Mouse (Mus musculus) lung, postnatal 25 days (tissue): ENCODE results near the gene Fam76a.

Source experiments
- DNase-seq: peaks from one replicate; pipeline ENCODE4 v3.0.0; 2022; ENCODE audit warnings: low spot score

Fam76a gene

DNA sequence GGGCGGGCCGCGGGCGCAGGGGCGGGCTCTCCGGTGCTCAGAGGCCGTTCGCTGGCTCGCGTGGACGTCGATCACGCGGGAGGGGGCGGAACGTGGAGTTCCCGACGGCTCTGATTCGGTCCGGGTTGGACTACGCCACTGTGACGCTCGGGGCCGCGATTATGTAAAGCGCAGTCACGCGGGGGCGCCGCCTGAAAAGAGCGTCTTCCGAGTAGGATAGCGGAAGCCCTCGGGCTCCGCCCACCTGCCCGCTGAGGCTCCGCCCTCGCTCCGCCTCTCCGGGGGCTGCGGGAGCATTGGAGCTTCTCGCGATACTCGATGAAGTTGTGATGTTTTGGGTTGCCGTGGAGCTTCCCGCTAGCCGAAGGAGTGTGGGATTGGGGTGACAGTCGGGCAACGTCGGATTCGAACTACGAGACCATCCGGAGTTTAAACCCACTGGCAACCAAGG is at the start of gene Fam76a:
Gene Fam76a, minus strand, starts transcription at position 1 of the 451 bp plus-strand sequence.
- DNase-seq, result peak; percentile 100

DNA sequence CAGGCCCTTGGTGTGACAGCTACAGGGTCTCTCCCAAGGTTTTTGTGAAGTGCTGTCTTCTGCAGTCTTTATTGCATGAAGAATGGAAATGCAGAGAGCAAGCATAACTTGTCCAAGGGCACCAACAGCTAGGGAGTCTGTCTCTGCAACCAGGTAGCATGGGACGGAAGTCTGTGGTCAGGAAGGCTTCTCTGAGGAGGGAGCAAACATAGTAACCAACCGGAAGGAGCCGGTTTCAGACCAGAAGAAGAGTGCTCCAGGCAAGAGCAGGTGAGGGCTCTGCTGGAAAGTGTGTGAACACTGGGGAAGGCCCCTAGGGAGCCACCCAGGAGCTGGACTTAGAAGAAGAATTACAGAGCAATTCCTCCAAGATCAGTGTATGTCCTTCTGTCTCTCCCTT is 49.7 kb upstream of the Fam76a start:
- DNase-seq, result no peak

DNA sequence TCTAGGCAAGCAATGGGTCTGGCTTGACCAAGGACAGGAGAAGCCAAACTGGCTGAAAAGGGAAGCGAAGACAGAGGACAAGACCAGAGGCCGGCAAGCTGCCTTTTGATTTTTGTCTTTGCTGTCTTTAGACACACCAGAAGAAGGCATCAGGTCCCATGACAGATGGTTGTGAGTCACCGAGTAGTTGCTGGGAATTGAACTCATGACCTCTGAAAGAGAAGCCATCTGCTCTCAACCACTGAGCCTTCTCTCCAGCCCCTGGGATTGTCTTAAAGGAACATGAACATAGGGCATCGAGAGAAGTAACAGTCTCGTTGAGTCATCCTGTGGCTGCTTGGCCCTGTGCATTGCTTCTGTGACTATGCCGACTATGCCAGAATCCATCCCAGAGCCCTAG is 49.2 kb upstream of the Fam76a start:
- DNase-seq, result no peak

DNA sequence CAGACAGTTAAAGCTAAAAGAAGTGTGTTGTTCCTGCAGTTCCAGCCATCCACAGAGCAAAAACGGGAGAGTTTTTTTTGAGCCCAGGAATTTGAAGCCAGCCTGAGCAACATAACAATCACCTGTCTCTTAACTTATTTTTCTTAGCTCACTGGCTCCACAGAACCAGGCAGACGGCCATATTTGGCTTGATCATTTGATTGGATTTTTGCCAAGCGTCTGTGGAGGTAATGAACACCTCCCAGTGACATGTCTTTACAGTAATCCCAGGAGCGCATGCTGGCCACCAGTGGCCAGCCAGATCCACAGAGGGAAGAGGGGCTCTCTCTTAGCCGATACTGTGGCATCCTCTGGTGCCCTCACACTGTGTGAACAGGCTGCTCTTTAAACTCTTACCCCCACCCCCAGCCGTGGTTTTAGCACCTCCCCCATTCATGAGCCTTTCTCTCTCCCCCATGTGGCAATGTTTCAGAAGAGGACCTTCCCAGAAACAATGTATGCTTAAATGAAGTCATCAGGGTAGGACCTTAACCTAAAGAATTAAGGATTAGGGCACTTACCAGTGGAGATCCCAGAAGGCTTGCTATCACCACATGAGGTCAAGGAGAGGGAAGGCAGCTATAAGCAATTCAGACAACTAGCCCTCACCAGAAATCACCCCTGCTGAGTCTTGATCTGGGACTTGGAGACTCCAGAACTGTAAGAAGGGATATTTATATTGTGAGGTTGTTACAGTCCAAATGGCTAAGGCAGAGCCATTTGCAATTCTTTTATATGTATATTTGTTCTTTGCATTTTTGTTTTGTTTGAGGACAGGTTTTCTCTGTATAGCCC is 46.0 kb upstream of the Fam76a start:
- no peak for DNase-seq

DNA sequence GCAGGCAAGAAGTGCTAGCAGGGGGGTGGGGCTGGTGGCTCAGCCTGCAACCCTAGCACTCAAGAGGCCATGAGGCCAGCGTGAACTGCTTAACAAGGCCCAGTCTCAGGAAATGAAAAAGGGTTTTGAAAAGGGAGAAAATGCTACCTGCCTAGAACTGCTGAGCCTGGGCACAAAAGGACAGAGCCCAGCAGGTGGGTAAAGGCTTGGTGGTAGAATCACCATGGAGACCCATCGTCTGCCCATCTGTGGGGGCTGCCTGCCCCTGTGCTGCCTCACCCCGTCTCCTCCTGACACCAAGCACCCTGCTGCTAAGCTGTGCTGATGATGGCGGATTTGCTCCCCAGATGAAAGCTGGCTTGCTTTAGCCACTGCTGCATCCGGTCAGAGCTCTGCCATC is 42.1 kb upstream of the Fam76a start:
- DNase-seq, result no peak

DNA sequence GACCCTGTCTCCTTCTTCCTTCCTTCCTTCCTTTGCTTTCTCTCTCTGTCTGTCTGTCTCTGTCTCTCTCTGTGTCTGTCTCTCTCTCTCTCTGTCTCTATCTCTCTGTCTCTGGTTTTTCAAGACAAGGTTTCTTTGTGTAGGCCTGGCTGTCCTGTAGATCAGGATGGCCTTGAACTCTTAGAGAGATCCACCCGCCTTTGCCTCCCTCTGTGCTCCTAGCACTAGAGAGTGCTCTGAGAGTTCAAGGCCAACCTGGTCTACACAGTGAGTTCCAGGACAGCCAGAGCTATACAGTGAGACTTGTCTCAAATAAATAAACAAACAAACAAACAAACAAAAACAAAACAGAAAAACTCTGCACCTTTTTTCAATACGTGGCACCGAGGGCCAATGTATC is 41.7 kb upstream of the Fam76a start:
- no peak for DNase-seq

DNA sequence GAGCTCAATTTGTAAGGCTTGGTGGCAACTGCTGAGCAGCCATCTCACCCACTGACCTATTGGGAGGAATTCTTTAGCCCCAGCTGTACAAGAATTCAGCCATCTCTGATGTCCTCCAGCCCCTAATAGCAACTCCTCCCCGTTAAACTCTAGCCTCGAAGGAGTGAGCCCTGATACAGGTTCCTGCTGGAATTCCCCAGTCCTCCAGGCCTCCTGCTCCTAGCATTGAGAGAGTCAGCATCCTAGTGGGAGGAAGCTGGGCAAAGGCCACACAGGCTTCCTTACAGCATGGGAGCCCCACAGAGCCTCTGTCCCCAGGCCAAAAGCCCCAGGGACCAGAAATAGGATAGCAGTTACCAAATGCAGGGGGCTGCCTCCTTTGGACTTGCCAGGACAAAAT is 41.1 kb upstream of the Fam76a start:
- DNase-seq, result no peak

DNA sequence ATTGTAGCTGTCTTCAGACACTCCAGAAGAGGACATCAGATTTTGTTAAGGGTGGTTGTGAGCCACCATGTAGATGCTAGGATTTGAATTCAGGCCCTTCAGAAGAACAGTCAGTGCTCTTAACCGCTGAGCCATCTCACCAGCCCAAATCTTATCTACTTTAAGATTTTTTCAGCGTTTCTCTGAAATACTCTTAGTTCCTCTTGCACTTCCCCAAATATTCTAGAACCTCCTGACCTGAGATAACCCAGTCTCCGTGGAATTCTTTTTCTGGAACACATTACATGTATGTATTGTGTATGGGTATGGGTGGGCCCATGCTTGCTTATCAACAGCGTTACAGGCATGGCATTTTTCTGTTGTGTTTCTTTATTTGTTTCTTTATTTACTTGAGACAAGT is 40.3 kb upstream of the Fam76a start:
- DNase-seq, result no peak

DNA sequence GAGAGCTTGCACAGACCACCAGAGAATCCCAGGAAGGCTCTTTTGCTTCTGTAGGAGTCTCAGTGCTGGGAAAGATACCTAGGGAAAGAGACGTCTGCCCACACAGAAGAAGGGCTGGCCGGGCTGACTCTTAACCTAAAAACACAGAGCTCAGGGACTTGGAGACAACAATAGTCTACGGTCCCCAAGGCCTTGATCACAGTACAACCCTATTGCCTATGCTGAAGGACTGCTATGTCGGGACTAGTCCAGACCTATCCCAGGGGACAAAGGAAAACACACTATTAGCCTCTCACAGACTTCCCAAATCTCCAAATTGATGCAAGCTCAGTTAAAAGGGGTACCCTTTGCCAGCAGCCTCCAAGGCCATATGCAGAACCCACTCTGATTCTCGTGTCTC is 39.5 kb upstream of the Fam76a start:
- no peak for DNase-seq

DNA sequence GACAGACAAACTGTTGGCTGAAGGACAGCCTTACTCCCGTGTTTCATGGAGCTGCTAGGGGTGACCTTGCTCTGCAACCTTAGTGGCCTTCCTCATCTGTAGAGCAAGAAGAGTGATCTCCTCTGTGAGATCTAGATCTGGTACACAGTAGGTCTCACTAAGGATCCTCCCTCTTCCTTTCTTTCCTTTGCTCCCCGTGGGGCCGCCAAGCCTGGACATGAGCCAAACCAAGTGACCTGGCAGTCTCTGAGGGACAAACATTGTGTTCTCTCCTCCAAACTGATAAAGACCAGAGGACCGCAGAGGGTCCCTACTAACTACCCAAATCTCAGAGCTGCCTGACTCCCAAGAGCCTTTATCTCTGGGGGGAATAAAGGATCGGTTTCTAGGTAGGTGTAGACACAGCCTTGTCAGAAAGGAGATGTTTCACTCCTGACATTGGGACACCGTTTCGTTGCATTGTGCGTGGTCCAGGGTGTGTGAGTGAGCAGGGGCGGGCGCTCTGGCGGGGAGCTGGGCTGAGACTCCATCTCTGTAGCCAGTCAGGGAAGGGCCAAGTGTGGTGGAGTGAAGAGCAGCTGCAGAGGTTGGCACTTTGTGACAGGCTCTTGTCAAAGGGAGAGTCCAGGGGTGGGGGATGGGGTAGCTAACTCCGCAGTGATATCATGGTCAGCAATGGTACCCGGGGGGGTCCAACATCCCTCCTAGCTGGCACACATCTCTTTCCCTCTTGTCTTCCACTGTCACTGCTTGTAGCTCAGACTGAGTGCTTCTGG is 38.7 kb upstream of the Fam76a start:
- DNase-seq, result peak; percentile 46

DNA sequence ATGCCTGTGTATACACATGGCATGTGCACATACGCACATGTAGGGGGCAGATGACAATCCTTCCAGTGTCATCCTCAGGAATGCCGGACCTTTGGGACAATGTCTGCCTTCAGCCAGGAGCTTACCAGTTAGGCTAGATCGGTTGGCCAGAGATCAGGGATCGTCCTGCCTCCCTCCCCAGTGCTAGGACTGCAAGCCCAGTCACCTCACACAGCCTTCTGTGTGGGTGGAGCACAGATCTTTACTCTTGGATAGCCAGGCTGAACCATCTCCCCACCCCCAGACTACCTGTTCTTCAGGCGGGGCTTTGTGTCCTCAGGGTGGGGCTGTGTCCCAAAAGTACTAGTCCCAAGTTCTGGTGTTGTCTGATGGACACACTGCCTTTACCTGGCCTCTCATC is 38.0 kb upstream of the Fam76a start:
- DNase-seq, result no peak

DNA sequence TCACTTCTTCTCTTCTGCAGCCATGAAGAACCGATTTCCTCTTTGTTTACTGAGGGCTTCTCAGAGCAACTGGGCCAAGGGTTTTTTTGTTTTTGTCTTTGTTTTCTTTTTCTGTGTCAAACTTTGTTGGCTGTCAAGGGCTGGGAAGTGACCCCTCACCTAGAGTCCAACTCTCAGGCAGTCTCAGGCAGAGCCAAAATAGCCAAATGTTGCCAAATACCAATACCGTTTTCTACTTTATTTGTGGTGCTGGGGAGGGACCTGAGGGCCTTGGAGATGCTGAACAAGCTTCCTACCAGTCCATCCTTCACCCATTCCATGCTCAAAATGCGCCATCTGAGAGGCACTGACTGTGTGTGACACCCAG is 37.3 kb upstream of the Fam76a start:
- no peak for DNase-seq

DNA sequence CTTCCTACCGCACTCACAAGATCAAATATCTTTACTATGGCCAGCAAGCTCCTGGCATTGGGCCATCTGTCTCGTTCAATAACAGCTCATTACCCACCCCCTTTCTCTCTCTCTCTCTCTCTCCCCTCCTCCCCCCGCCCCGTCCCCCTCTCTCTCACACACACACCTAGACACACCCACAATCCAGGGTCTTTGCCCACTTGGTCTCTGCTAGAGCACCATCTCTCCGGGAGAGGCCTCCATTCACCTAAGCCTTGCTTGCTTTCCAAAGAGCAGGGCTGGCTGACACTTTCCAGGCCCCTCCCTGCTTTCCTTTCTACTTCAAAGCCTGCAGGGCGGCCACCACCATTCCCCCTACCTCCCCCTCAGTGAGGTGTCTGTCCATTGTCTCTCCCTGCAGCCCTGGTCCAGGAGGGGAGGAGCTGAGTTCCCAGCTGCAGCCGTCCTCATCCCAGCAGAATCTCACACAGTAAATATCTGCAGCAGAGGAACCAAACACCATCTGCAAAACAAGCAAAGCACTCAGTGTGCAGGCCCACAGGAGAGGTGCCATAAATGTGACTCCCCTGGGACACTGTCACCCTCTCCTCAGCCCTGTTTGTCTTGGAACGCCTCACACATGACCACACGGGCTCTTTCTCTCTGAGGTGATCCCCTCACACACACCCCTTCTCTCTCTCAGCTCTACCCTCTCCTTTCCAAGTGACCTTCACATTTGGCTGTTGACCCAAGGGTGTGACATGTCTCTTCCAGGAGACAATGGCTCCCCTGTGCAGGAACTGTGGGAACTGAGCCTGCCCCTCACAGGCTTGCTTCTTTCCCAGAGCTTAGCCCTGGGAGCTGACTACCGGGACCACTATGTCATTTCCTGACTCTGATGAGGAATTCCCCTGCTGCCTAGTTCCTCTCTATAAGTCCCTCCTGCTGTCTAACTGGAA is 36.7 kb upstream of the Fam76a start:
- DNase-seq, result peak; percentile 35

DNA sequence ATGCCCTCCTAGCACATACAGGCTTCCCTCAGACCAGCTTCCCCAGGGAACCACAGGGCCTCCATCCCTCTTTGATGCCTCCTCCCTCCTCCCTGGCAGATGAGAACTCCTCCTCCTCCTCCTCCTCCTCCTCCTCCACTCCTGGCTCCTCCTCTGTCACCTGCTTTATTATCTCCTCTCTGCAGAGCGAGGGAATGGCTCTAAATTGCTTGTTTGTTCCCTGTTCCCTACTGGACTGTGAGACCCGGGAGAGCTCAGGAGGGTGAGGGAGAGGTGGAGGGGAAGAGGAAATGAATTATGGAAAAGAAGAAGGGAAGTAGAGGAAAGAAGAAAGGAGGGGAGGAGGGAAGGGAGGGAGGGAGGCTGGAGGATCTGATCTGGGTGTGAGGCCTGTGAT is 33.0 kb upstream of the Fam76a start:
- no peak for DNase-seq

DNA sequence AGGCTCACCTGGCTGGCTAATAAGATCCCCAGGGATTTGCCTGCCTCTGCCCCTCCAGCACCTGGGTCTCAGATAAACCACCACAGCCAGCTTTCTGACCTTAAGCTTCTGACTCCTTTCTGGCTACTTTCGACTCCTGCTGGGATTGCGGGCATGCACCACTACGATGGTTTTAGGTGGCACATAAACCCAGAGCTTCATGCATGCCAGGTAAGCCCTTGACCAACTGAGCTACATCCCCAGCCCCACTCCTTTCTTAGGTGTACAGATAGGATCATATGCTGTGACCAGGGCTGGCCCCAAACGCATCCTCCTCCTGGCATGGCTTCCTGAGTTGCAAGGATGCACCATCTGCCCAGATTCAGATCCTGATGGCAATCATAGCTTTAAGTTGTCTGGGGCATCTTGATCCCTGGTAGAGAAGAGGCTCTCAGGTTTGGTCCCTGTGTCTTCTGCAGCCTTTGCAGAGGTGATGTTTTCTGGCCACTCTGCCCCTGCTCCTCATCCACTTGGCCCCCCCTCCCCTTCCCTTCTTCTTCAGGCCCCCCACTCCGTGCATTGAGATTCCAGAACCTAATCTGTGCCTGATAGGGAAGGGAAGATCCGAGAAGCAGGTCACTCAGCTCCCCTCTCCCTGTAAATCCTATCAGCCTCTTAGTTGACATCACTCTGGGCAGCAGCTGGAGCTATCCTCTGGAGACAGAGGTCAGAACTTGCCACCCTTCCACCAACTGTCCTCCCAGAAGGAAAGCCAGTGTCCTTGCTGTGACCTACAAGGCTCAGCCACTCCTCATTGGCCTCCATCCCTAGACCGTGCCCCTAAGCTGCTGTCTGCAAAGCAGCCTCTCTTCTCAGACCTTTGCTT is 32.4 kb upstream of the Fam76a start:
- no peak for DNase-seq

DNA sequence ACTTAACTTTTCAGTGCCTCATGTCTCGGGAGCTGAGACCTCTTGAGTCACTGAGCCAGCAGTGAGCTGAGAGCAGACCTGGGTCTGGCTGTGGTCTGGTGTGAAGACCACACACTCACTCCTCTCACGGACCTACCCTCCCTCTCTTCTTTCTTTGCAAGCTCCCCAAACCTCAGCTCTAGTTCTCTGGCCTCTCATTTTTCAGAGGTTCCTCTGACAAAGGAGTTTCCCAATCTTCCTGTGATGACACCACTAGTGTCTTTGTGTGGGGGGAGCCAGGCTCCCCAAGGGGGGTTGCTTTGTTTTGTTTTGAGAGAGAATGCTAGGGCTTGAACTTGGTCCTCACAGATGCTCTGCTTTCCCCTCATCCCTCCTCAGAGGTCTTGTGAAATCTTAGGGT is 28.6 kb upstream of the Fam76a start:
- DNase-seq, result no peak

DNA sequence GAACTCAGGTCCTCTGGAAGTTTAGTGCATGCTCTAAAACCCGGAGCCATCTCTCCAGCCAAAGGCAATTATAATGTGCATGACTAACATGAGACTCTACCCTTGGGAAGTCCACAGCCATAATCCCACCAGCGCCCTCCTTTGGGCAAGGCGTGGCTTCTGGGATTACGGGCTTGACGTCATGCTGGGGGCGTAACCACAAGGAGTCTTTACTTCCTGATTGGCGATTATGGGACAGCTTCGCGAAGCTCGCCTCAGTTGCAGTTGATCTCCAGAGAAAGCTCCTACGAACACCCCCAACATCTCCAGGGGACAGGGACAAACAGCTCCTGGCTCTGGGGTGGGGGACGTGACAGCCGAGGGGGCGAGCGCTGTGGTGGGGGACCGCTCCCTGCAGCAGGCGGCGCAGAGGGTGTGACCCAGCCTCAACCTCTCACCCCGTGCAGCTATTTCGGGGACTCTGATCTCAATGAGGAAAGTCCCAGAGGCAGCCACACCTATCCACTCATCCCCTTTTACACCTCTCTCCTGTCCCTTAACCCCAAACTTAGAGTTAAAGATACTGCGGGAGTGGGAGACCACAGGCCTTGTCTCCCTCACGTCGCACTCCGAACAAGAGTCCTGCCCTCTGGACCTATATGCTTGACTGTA is 27.6 kb upstream of the Fam76a start:
- no peak for DNase-seq

DNA sequence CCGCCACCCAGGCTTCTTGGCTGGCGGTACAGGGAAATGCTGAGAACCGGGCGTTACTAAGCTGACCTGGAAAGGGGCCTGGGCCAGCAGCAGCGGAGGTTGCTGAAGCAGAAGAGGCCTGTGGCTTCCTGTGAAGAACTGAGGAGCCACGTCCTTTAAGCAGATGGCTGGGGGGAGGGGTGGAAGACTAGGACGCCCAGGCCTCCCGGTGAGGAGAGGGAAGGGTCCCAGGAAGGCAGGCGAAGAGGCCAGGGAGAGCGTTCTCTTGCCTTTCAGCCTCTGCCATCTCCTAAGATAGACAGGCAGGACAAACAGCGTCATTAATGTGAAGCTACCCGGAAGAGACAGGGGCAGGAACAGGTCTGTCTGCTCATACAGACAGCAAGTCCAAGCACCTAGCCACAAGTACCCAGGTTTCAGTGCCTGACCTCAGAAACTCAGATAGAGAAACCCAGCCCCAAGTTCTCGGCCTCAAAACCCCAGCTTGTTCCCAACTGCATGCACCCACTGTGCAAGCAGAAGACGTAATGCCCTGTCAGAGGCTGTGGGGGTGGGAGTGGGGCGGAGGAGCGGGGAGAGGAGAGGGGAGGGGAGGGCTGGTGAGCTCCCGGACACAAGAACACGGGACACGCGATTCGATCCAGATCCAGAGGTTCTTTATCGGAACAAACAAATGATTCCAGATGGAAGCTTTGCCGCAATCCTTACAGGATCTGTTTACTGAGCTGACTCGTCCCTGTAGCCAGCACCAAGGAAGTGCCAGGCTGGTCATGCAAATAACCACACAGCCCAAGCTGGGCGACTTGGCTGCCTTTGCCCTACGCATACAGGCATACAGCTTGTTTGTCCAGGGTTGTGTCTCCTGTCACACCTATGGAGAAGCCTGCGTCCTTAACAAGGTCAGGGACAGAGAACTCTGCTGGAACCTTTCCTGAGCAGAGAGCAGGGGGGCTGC is 24.0 kb upstream of the Fam76a start:
- peak; percentile 54 for DNase-seq

DNA sequence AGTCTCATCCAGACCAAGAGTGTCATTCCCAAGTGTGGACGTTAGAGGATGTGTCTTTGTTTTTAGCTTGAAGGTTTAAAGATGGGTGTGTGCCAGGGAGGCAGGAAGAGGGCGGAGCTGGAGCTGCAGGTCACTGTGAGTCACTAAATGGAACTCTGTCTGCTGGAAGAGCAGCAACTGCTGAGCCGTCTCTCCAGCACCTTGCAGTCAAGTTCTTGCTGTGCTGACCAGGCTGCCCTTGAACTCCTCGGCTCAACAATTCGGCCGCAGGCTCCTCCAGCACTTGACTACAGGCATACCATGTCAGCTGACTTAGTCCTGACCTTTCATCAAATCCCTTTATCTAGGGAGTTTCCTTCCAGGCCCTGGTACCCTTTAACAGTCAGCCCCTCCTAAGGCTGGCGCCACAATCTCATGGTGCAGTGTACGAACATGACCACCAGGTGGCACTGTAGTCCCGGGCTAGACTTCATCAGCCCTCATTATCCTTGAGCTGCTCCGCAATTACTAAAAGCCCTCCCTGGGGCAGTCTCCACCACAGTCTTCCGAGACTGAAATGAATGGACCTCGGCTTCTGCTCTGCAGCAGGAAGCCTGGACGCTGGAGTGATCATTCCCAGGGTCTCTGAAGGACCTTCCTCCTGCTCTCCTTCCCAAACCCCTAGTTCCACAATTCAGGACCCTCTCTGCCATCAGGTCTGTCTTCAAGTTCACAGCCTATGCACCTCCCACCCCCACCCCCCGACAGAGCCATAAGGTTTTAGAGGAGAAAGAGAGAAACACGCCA is 23.1 kb upstream of the Fam76a start:
- DNase-seq, result peak; percentile 86
